Mouse (Mus musculus) kidney, embryonic 16.5 days (tissue): Measurements from ENCODE around the gene Dcun1d3. TPM values are rescaled to one million over a fixed set of nuclear protein-coding genes. Genes with fewer than 3 reads are reported as not detected.

Experiments
- ATAC-seq: fragments of 200-750 bp; cut with Nextera tagmentation; 2 replicates; pipeline ENCODE4 v1.8.0; 2017; ENCODE audit warnings: moderate TSS enrichment; ENCODE audit not compliant: low FRiP score, low TSS enrichment
- H3K27ac ChIP-seq: fragments of 300-500 bp; sonication (generic); 2 replicates; pipeline ENCODE4 v1.5.1; 2014; ENCODE audit warnings: low read length
- H3K27me3 ChIP-seq: fragments of 300-500 bp; sonication (generic); 2 replicates; pipeline ENCODE4 v1.6.1; 2014; ENCODE audit warnings: low read length, control low read depth, mixed read lengths; ENCODE audit not compliant: insufficient read depth
- H3K36me3 ChIP-seq: fragments of 300-500 bp; sonication (generic); 2 replicates; pipeline ENCODE4 v1.6.1; 2014; ENCODE audit warnings: low read length, control low read depth, mixed read lengths; ENCODE audit not compliant: insufficient read depth
- H3K4me1 ChIP-seq: fragments of 300-500 bp; sonication (generic); 2 replicates; pipeline ENCODE4 v1.6.1; 2014; ENCODE audit warnings: low read length, control low read depth, mixed read lengths; ENCODE audit not compliant: insufficient read depth
- H3K4me2 ChIP-seq: fragments of 300-500 bp; sonication (generic); replicated peaks from 2 replicates; pipeline ENCODE4 v1.6.1; 2014; ENCODE audit warnings: low read depth, low read length
- H3K4me3 ChIP-seq: fragments of 300-500 bp; sonication (generic); 2 replicates; pipeline ENCODE4 v1.5.1; 2014; ENCODE audit warnings: mild to moderate bottlenecking, low read length
- H3K9ac ChIP-seq: fragments of 300-500 bp; sonication (generic); replicated peaks from 2 replicates; pipeline ENCODE4 v1.6.1; 2014; ENCODE audit warnings: low read length
- H3K9me3 ChIP-seq: fragments of 300-500 bp; sonication (generic); 2 replicates; pipeline ENCODE4 v1.6.1; 2016; ENCODE audit warnings: low read length, control low read depth
- WGBS: fragments of 180-500 bp; shearing (Covaris S2); extraction: QIAGEN DNeasy Blood & Tissue Kit; methylation state at CpG from one replicate; pipeline ENCODE4 v1.1.7; 2014; 5-methylcytosine and 5-hydroxymethylcytosine counted together
- polyA plus RNA-seq: library from polyadenylated mRNA; unstranded; fragments of >200 nt; fragmentation: Nextera tagmentation; extraction: Ambion mirVana; gene quantifications from 2 replicates; pipeline ENCODE4 v1.2.1, GENCODE M21; 2015

Dcun1d3 gene
- polyA plus RNA-seq, 1 experiment from 2014 or later, result 11.3 TPM

DNA sequence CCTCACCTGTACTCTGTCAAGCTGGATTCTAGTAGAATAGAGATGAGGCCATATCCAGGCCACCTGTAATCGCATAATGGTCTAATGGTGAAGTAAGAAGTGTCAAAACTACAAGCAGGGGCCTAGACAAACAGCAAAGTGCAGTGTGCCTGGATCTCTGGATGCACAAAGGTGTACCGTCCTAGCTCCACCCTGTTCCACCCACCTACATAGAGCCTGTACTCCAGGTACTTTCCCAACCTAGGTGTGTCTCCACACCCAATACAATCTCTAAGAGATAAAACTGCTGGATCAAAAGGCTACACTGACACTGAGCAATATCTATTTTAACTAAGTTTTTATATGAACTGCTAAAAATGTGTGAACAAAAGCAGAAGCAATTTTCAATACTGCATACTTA lies 35.5 kb downstream of the Dcun1d3 start:
- Histone ChIP-seq H3K36me3 (peaks cover 12% of the 10 kb centered on the region; the same call in 1 of the 2 replicates), H3K27ac (0 out of 2 replicates have a peak overlapping the region, but pooled peaks have one; percentile 34)
- WGBS, result 86% methylated on average over 2 of the region's 2 CpGs

GRCm38 (mm10) chr7:119860116-119860515 lies 36.0 kb downstream of the Dcun1d3 start:
- ATAC-seq, result no peak
- 93% methylated on average over 3 of the region's 3 CpGs for WGBS
- Histone ChIP-seq H3K9ac (no peak overlapping the region), H3K27ac (no peak overlapping the region), H3K27me3 (no peaks in the 10 kb centered on the region), H3K36me3 (peaks cover 12% of the 10 kb centered on the region; the same call in 1 of the 2 replicates), H3K4me1 (0 out of 2 replicates have a peak, but pooled peaks cover 2% of the 10 kb centered on the region), H3K9me3 (no peaks in the 10 kb centered on the region), H3K4me2 (no peak overlapping the region), H3K4me3 (no peak overlapping the region)

More for the DNA sequence above, 35.5 kb downstream of the Dcun1d3 start:
- H3K4me2 ChIP-seq, result no peak overlapping the region
- no peak overlapping the region for H3K9ac ChIP-seq
- 0 out of 2 replicates have a peak, but pooled peaks cover 2% of the 10 kb centered on the region for H3K4me1 ChIP-seq
- no peak for ATAC-seq
- H3K27me3 ChIP-seq, result no peaks in the 10 kb centered on the region
- H3K4me3 ChIP-seq, result no peak overlapping the region
- no peaks in the 10 kb centered on the region for H3K9me3 ChIP-seq

DNA sequence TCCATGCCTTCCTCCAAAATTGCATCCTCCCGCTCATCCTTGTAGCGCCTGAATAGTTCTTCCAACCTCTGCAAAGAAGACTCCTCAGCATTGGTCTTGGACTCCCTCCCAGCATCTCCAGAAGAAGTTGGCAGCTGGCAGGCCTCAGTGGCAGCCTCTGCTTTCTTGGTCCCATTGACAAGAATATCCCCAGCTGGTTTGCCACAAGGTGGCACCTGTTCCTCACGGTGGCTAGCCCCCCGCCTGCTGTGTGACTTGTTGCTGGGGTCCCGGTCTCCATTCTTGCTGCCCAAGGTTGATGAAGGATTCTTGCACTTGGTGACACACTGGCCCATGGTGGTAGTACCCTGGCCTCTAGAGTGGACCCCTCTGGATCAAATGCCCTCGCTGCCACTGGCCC lies 36.6 kb downstream of the Dcun1d3 start:
- no peak for ATAC-seq

DNA sequence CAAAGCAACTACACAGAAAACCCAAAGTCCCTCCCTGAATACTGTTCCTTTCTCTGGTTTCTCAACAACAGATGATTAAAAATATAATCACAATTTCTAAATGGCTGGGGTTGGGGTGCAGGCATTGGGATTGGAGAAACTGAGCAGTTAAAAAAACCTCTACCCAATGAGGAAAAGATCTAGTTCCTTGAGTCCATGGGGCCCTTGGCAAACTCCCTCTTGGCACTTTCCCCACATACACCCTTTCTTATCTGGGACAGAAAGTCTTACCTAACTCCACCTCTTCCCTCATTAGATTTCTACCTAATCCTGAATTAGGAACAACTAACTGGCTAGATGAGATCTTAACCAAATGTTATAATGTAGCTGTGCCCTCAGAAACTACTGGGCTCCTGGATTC lies 41.1 kb downstream of the Dcun1d3 start:
- no peaks in the 10 kb centered on the region for H3K9me3 ChIP-seq
- H3K9ac ChIP-seq, result no peak overlapping the region
- H3K27me3 ChIP-seq, result no peaks in the 10 kb centered on the region
- no peak overlapping the region for H3K4me3 ChIP-seq
- peaks cover 21% of the 10 kb centered on the region; the same call in 1 of the 2 replicates for H3K36me3 ChIP-seq
- H3K4me1 ChIP-seq, result no peaks in the 10 kb centered on the region
- no peak overlapping the region for H3K27ac ChIP-seq
- no peak overlapping the region for H3K4me2 ChIP-seq
- no peak for ATAC-seq

More for the DNA sequence above, 36.6 kb downstream of the Dcun1d3 start:
- Histone ChIP-seq H3K4me3 (no peak overlapping the region), H3K4me1 (0 out of 2 replicates have a peak, but pooled peaks cover 2% of the 10 kb centered on the region), H3K9ac (no peak overlapping the region), H3K4me2 (no peak overlapping the region), H3K27ac (no peak overlapping the region), H3K9me3 (no peaks in the 10 kb centered on the region), H3K27me3 (no peaks in the 10 kb centered on the region), H3K36me3 (peaks cover 15% of the 10 kb centered on the region; the same call in 1 of the 2 replicates)
- WGBS, result 77% methylated on average over 6 of the region's 6 CpGs

DNA sequence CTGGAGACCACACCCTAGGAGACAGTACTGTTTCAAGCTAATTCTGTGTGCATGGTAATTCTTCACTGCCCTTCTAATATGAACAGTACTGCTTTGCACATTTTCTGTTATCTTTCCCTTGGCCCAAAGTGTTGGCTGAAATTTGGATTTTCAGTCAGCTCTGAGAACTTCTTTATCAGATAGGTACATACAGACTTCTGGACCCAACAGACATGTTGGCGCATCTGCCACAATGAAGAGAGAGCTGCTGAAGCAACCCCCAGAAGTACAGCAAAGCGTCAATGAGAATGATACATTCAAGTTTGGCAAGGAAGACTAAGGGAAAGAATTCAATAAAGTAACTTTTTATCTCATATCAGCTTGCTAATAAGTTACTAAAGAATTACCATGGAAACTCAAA lies 41.7 kb downstream of the Dcun1d3 start:
- Histone ChIP-seq H3K27me3 (no peaks in the 10 kb centered on the region), H3K36me3 (peaks cover 19% of the 10 kb centered on the region; the same call in 1 of the 2 replicates), H3K9me3 (no peaks in the 10 kb centered on the region), H3K9ac (no peak overlapping the region), H3K4me2 (no peak overlapping the region), H3K4me3 (no peak overlapping the region), H3K4me1 (no peaks in the 10 kb centered on the region), H3K27ac (no peak overlapping the region)
- no peak for ATAC-seq
- 94% methylated on average over 2 of the region's 2 CpGs for WGBS

DNA sequence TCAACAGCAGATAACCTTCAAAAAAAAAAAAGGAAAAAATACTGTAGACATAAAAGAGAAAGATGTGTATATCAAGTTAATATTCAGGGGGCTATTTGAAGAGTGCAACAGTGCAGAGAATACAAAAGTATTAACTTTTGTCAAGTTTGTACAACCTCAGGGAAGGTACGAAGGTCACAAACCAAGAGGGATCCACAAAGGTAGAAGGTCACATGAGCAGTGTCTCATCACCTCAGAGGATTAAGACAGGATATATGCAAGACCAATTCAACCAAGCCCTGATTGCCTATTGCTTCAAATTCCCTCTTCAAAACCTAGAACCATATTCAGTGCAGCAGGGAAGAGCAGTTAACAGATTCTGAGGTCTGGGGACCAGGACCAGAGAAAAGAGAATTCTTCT lies 42.9 kb downstream of the Dcun1d3 start:
- no peaks in the 10 kb centered on the region for H3K9me3 ChIP-seq
- no peak overlapping the region for H3K27ac ChIP-seq
- H3K27me3 ChIP-seq, result no peaks in the 10 kb centered on the region
- 98% methylated on average over 1 of the region's 1 CpGs for WGBS
- no peak for ATAC-seq
- H3K4me1 ChIP-seq, result no peaks in the 10 kb centered on the region
- peaks cover 21% of the 10 kb centered on the region; the same call in 1 of the 2 replicates for H3K36me3 ChIP-seq
- no peak overlapping the region for H3K9ac ChIP-seq
- H3K4me3 ChIP-seq, result no peak overlapping the region
- no peak overlapping the region for H3K4me2 ChIP-seq

DNA sequence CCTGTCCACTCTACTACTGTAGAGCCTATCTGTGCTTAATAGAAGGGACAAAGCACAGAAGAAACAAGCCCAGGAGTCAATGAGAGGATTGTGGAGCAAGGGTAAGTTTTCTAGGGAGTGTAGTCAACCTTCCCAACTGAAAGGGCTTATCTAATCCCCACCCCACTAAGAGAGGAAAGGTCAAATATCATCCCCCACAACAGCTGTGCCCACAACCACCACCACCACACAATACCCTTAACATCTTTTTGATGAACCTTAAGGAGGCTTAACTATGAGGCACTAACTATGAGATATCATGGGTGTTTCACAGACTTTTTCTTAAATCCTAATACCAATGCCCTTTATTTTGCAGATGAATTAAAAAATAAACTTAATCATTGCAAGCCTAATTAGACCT lies 43.6 kb downstream of the Dcun1d3 start:
- H3K9me3 ChIP-seq, result no peaks in the 10 kb centered on the region
- no peak overlapping the region for H3K9ac ChIP-seq
- no peak overlapping the region for H3K27ac ChIP-seq
- no peaks in the 10 kb centered on the region for H3K27me3 ChIP-seq
- peaks cover 16% of the 10 kb centered on the region; the same call in 1 of the 2 replicates for H3K36me3 ChIP-seq
- no peaks in the 10 kb centered on the region for H3K4me1 ChIP-seq
- ATAC-seq, result no peak
- H3K4me2 ChIP-seq, result no peak overlapping the region
- H3K4me3 ChIP-seq, result no peak overlapping the region

GRCm38 (mm10) chr7:119850737-119851136 lies 45.4 kb downstream of the Dcun1d3 start:
- H3K4me3 ChIP-seq, result no peak overlapping the region

DNA sequence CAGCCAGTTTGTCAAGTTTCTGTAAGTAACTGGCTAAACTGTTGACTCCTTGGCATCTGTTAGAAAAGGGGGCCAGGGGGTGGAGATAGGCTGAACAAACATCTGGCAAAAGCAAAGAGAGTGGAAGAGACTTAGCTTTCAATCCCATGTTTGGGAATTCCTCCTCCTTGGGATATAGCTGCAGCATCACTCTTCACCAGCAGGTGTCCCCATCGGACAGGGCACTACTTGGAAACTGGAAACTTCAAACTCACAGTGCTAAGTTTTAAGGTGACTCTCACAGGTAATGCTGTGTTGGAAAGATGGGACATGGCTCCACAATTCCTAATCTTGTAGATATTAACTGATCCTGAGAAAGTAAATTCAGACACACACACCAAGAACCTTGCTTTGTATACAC lies 47.0 kb downstream of the Dcun1d3 start:
- Histone ChIP-seq H3K9me3 (no peaks in the 10 kb centered on the region), H3K4me2 (no peak overlapping the region), H3K27ac (no peak overlapping the region), H3K4me1 (no peaks in the 10 kb centered on the region), H3K36me3 (0 out of 2 replicates have a peak, but pooled peaks cover 18% of the 10 kb centered on the region), H3K9ac (no peak overlapping the region), H3K4me3 (no peak overlapping the region), H3K27me3 (no peaks in the 10 kb centered on the region)
- WGBS, result 0% methylated on average over 1 of the region's 1 CpGs
- ATAC-seq, result no peak

More at GRCm38 (mm10) chr7:119850737-119851136, 45.4 kb downstream of the Dcun1d3 start:
- Histone ChIP-seq H3K27ac (no peak overlapping the region), H3K4me1 (no peaks in the 10 kb centered on the region), H3K27me3 (no peaks in the 10 kb centered on the region), H3K9ac (no peak overlapping the region), H3K4me2 (no peak overlapping the region), H3K36me3 (0 out of 2 replicates have a peak, but pooled peaks cover 17% of the 10 kb centered on the region), H3K9me3 (no peaks in the 10 kb centered on the region)
- ATAC-seq, result no peak
- 74% methylated on average over 5 of the region's 5 CpGs for WGBS

GRCm38 (mm10) chr7:119847396-119847795 lies 48.7 kb downstream of the Dcun1d3 start:
- Histone ChIP-seq H3K4me2 (no peak overlapping the region), H3K4me1 (no peaks in the 10 kb centered on the region), H3K27me3 (no peaks in the 10 kb centered on the region), H3K36me3 (0 out of 2 replicates have a peak, but pooled peaks cover 19% of the 10 kb centered on the region), H3K9me3 (no peaks in the 10 kb centered on the region), H3K4me3 (no peak overlapping the region), H3K9ac (no peak overlapping the region), H3K27ac (no peak overlapping the region)
- WGBS, result 88% methylated on average over 2 of the region's 2 CpGs
- ATAC-seq, result no peak
